Mouse (Mus musculus) cerebellum, adult 11 months (tissue): Measurements from ENCODE around the gene Ttc9b.
"Not testable (repeated sequence)": the region's sequence is repeated elsewhere in the genome, so short reads cannot be mapped to it uniquely, and the experiment has no call there.

Experiments
- DNase-seq: peaks from one replicate; pipeline ENCODE4 v3.0.0; 2022

Gene Ttc9b

GRCm38 (mm10) chr7:27653681-27654437, at the start of gene Ttc9b:
TSS of gene Ttc9b (plus strand) at chr7:27653915.
- peak; percentile 81 for DNase-seq

- DNase-seq = no peak
Measured at GRCm38 (mm10) chr7:27604661-27605348, 48.9 kb upstream of the Ttc9b start.

GRCm38 (mm10) chr7:27605499-27606285, 48.0 kb upstream of the Ttc9b start:
- peak; percentile 76 for DNase-seq

- no peak for DNase-seq
Measured at GRCm38 (mm10) chr7:27606481-27607254, 47.0 kb upstream of the Ttc9b start.

GRCm38 (mm10) chr7:27607580-27607979, 46.1 kb upstream of the Ttc9b start:
- peak; percentile 88 for DNase-seq

GRCm38 (mm10) chr7:27608130-27608529, 45.6 kb upstream of the Ttc9b start:
- no peak for DNase-seq

- DNase-seq = no peak
Measured at GRCm38 (mm10) chr7:27609285-27609684, 44.4 kb upstream of the Ttc9b start.

- DNase-seq = no peak
Measured at GRCm38 (mm10) chr7:27609688-27610087, 44.0 kb upstream of the Ttc9b start.

- no peak for DNase-seq
Measured at GRCm38 (mm10) chr7:27610370-27610769, 43.3 kb upstream of the Ttc9b start.

GRCm38 (mm10) chr7:27610871-27611270, 42.8 kb upstream of the Ttc9b start:
- DNase-seq = no peak

- no peak for DNase-seq
Measured at GRCm38 (mm10) chr7:27612940-27613339, 40.8 kb upstream of the Ttc9b start.

- peak; percentile 69 for DNase-seq
Measured at GRCm38 (mm10) chr7:27613751-27614499, 39.8 kb upstream of the Ttc9b start.

- DNase-seq = no peak
Measured at GRCm38 (mm10) chr7:27621028-27621427, 32.7 kb upstream of the Ttc9b start.

GRCm38 (mm10) chr7:27622234-27622633, 31.5 kb upstream of the Ttc9b start:
- no peak for DNase-seq

- DNase-seq = no peak
Measured at GRCm38 (mm10) chr7:27624967-27625366, 28.7 kb upstream of the Ttc9b start.

GRCm38 (mm10) chr7:27627707-27628106, 26.0 kb upstream of the Ttc9b start:
- no peak for DNase-seq

- no peak for DNase-seq
Measured at GRCm38 (mm10) chr7:27628190-27628589, 25.5 kb upstream of the Ttc9b start.

GRCm38 (mm10) chr7:27628816-27629215, 24.9 kb upstream of the Ttc9b start:
- DNase-seq = not testable (repeated sequence)

GRCm38 (mm10) chr7:27631439-27631838, 22.3 kb upstream of the Ttc9b start:
- no peak for DNase-seq

GRCm38 (mm10) chr7:27633166-27633565, 20.5 kb upstream of the Ttc9b start:
- DNase-seq = no peak

- DNase-seq = no peak
Measured at GRCm38 (mm10) chr7:27634691-27635090, 19.0 kb upstream of the Ttc9b start.

GRCm38 (mm10) chr7:27635094-27635493, 18.6 kb upstream of the Ttc9b start:
- DNase-seq = not testable (repeated sequence)
